In the genomic region with DNA sequence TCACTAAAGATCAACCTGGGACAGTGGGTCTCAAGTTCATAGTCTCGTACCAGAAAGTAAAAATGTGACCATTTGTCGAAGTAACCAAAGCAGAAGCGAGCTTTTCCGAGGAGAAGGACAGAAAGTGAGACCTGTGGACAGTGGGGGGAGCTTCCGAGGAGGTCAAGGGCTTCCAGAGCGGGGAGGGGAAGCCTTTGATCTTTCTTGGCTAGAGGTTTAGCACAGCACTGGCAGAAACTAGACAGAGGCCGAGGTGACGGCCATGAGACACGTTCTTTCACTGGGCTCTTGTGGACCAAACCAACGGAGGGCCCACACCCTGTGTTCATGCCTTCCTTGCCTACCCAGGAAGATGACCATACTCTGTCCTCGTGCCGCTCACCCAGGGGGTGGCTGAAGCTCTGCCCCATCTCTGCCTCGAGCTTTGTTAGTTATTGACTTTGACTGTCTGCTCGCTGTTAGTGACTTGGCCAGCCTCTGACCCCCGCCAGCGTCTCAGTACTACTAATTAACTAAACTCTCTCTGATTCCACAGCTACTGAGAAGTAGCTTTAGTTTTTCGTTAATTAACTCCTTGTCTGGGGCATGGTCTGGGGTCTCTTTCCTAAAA, we compare ENCODE assay signal across 14 mouse cellular contexts. TPM values are rescaled to one million over a fixed set of nuclear protein-coding genes. Genes with fewer than 3 reads are reported as not detected.
DNase-seq lines count a peak whose midpoint lies in the region; ATAC-seq lines count a peak whose summit lies in the region.
"Had no signal": no experiment of that assay in that cellular context is flagged by ENCODE, and none has a peak within 500 bp of the region (broad histone marks: within the 10 kb centered on the region; RNA-seq: fewer than 3 reads in every experiment).

No protein-coding gene starts in this region.

- no peak overlapping the region for H3K4me3 ChIP-seq in embryonic facial prominence, embryonic 11.5 days (ENCODE audit: low read depth, low read length)
- H3K4me3 ChIP-seq in embryonic facial prominence, embryonic 10.5 days = no peak overlapping the region
- H3K4me3 ChIP-seq in kidney, embryonic 14.5 days (ENCODE audit: low read length) = no peak overlapping the region
- no peak overlapping the region for H3K4me3 ChIP-seq in limb, embryonic 10.5 days
- H3K4me3 ChIP-seq: forebrain, embryonic 13.5 days; hindbrain, embryonic 15.5 days; neural tube, embryonic 13.5 days had no signal

- 0 out of 2 replicates have a peak, but pooled peaks have one; percentile 23 for ATAC-seq in embryonic facial prominence, embryonic 11.5 days (replicated peaks; ENCODE audit: insufficient number of reproducible peaks, low FRiP score, low TSS enrichment, low read depth)
- ATAC-seq in kidney, embryonic 14.5 days (ENCODE audit: low FRiP score, low TSS enrichment) = peak; percentile 80
- ATAC-seq: forebrain, embryonic 13.5 days; intestine, postnatal 0 days had no signal

- no peak overlapping the region for H3K4me2 ChIP-seq in embryonic facial prominence, embryonic 11.5 days (ENCODE audit: low read depth, low read length)
- H3K4me2 ChIP-seq in kidney, embryonic 14.5 days (replicated peaks; ENCODE audit: low read depth, low read length) = no peak overlapping the region
- H3K4me2 ChIP-seq: forebrain, embryonic 13.5 days; hindbrain, embryonic 15.5 days; neural tube, embryonic 13.5 days had no signal

- WGBS in embryonic facial prominence, embryonic 11.5 days = 61% methylated on average over 17 of the region's 17 CpGs
- 67% methylated on average over 17 of the region's 17 CpGs for WGBS in embryonic facial prominence, embryonic 10.5 days
- 57% methylated on average over 17 of the region's 17 CpGs for WGBS in kidney, embryonic 14.5 days
- WGBS in limb, embryonic 10.5 days = 59% methylated on average over 17 of the region's 17 CpGs

- H3K36me3 ChIP-seq in embryonic facial prominence, embryonic 11.5 days (replicated peaks; ENCODE audit: control insufficient read depth, insufficient read depth, low read depth, low read length) = no peaks in the 10 kb centered on the region
- no peaks in the 10 kb centered on the region for H3K36me3 ChIP-seq in embryonic facial prominence, embryonic 10.5 days (replicated peaks)
- no peaks in the 10 kb centered on the region for H3K36me3 ChIP-seq in kidney, embryonic 14.5 days (ENCODE audit: control insufficient read depth, insufficient read depth, low read length)
- H3K36me3 ChIP-seq in limb, embryonic 10.5 days = no peaks in the 10 kb centered on the region
- H3K36me3 ChIP-seq: hindbrain, embryonic 15.5 days; neural tube, embryonic 13.5 days had no signal

- no peak overlapping the region for H3K9ac ChIP-seq in embryonic facial prominence, embryonic 11.5 days (replicated peaks; ENCODE audit: low read length)
- H3K9ac ChIP-seq in kidney, embryonic 14.5 days (ENCODE audit: low read depth, low read length) = no peak overlapping the region
- H3K9ac ChIP-seq: forebrain, embryonic 13.5 days; hindbrain, embryonic 15.5 days; neural tube, embryonic 13.5 days had no signal

- DNase-seq in embryonic facial prominence, embryonic 11.5 days (ENCODE audit: low spot score) = no peak
- no peak for DNase-seq in embryonic facial prominence, embryonic 10.5 days (ENCODE audit: low spot score)
- DNase-seq in right cerebral cortex, postnatal 10 days (ENCODE audit: low spot score in 2 of 2) = peak; percentile 8 to 12
- DNase-seq in right cerebral cortex, postnatal 36 days (ENCODE audit: low spot score in 2 of 2) = no peak
- peak; percentile 42 for DNase-seq in limb, embryonic 10.5 days (ENCODE audit: low spot score)
- no peak for DNase-seq in cerebellum, postnatal 25 days
- no peak for DNase-seq in layer of hippocampus, postnatal 25 days (ENCODE audit: extremely low spot score in 1 of 2, low spot score in 1 of 2)
- DNase-seq: cerebellum, adult 9-10 months; thymus, adult 18-20 months had no signal

- no peak overlapping the region for H3K27ac ChIP-seq in embryonic facial prominence, embryonic 11.5 days (replicated peaks; ENCODE audit: low read depth, low read length)
- H3K27ac ChIP-seq in embryonic facial prominence, embryonic 10.5 days (replicated peaks) = no peak overlapping the region
- no peak overlapping the region for H3K27ac ChIP-seq in kidney, embryonic 14.5 days (ENCODE audit: low read depth, low read length)
- peak overlapping the region; percentile 54; the same call in 1 of the 2 replicates for H3K27ac ChIP-seq in limb, embryonic 10.5 days
- H3K27ac ChIP-seq: forebrain, embryonic 13.5 days; hindbrain, embryonic 15.5 days; neural tube, embryonic 13.5 days had no signal

- H3K4me1 ChIP-seq in embryonic facial prominence, embryonic 11.5 days (ENCODE audit: control insufficient read depth, insufficient read depth, low read length) = no peaks in the 10 kb centered on the region
- peaks cover 15% of the 10 kb centered on the region for H3K4me1 ChIP-seq in embryonic facial prominence, embryonic 10.5 days
- no peaks in the 10 kb centered on the region for H3K4me1 ChIP-seq in kidney, embryonic 14.5 days (ENCODE audit: control insufficient read depth, insufficient read depth, low read length)
- H3K4me1 ChIP-seq in limb, embryonic 10.5 days = peaks cover 21% of the 10 kb centered on the region
- H3K4me1 ChIP-seq: hindbrain, embryonic 15.5 days had no signal

- H3K27me3 ChIP-seq in embryonic facial prominence, embryonic 11.5 days (ENCODE audit: control insufficient read depth, insufficient read depth, low read length) = no peaks in the 10 kb centered on the region
- no peaks in the 10 kb centered on the region for H3K27me3 ChIP-seq in embryonic facial prominence, embryonic 10.5 days (replicated peaks; ENCODE audit: low read depth, poor library complexity, severe bottlenecking)
- no peaks in the 10 kb centered on the region for H3K27me3 ChIP-seq in kidney, embryonic 14.5 days (ENCODE audit: control insufficient read depth, insufficient read depth, low read length)
- H3K27me3 ChIP-seq in limb, embryonic 10.5 days (ENCODE audit: low read depth, poor library complexity, severe bottlenecking) = 0 out of 2 replicates have a peak, but pooled peaks cover 10% of the 10 kb centered on the region
- H3K27me3 ChIP-seq: hindbrain, embryonic 15.5 days; neural tube, embryonic 13.5 days had no signal

- no peaks in the 10 kb centered on the region for H3K9me3 ChIP-seq in embryonic facial prominence, embryonic 11.5 days (replicated peaks; ENCODE audit: control insufficient read depth, low read length)
- H3K9me3 ChIP-seq in embryonic facial prominence, embryonic 10.5 days = no peaks in the 10 kb centered on the region
- no peaks in the 10 kb centered on the region for H3K9me3 ChIP-seq in kidney, embryonic 14.5 days (ENCODE audit: control insufficient read depth, low read length)
- no peaks in the 10 kb centered on the region for H3K9me3 ChIP-seq in limb, embryonic 10.5 days (replicated peaks)
- H3K9me3 ChIP-seq: forebrain, embryonic 13.5 days; hindbrain, embryonic 15.5 days; neural tube, embryonic 13.5 days had no signal

RNA-seq across cellular contexts. Expression of gene Cldn10, which starts 4.3 kb away (rescaled TPM):
- polyA plus RNA-seq in embryonic facial prominence, embryonic 11.5 days (2014; fragmentation: Nextera tagmentation; extraction: Ambion mirVana) = 2.1 and 2.2 TPM in 2 replicates
- polyA plus RNA-seq in embryonic facial prominence, embryonic 10.5 days (2016; fragmentation: Nextera tagmentation; extraction: Ambion mirVana) = 3.0 and 3.8 TPM in 2 replicates
- 7.3 and 12.2 TPM in 2 replicates for polyA plus RNA-seq in kidney, embryonic 14.5 days (2014; fragmentation: Nextera tagmentation; extraction: Ambion mirVana)
- polyA plus RNA-seq in limb, embryonic 10.5 days (2016; fragmentation: Nextera tagmentation; extraction: Ambion mirVana) = 1.4 and 3.4 TPM in 2 replicates
- total RNA-seq in layer of hippocampus, postnatal 25 days (2021) = 10 to 100 TPM; 32.4 to 34.3 TPM

Comparison
In these comparisons a context has a peak if more than half of its experiments do, and no peak if none do; other contexts are left out.
1. DNase-seq: peak in right cerebral cortex, postnatal 10 days (2 of 2) and limb, embryonic 10.5 days (single experiment); none in embryonic facial prominence, embryonic 11.5 days (single experiment), embryonic facial prominence, embryonic 10.5 days (single experiment), right cerebral cortex, postnatal 36 days (0 of 2), cerebellum, postnatal 25 days (0 of 2) and layer of hippocampus, postnatal 25 days (0 of 2).